Mouse (Mus musculus): Measurements from ENCODE around the gene Tcap.
"Not testable (repeated sequence)": the region's sequence is repeated elsewhere in the genome, so short reads cannot be mapped to it uniquely, and the experiment has no call there.

Gene Tcap

DNA sequence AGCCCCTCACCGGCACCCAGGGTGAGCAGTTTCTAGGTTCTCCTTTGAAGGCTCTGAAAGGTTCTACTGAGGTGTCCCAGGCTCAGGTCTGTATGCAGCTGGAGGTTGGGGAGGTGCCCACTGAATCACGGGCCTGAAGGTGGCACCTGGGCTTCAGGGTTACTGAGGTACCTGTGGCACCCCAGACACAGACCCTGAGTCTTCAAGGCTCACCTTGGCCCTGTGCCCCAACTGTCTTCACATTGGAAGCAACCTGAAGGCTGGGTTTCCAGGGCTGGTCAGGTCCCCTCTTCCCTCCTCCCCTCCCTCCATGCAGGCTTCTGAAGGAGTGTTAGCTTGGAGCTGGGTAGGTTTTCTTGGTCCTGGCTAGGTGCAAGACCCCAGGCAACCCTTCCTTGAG, 2.0 kb upstream of the Tcap start:
- DNase-seq (ENCODE audit: low read depth, low spot score), result no peak

- DNase-seq (ENCODE audit: low read depth, low spot score), result not testable (repeated sequence)
Measured at GRCm38 (mm10) chr11:98382405-98382804, 1.2 kb upstream of the Tcap start.

- no peak for DNase-seq (ENCODE audit: low read depth, low spot score)
Measured at GRCm38 (mm10) chr11:98384216-98384615, 605 bp downstream of the Tcap start.

GRCm38 (mm10) chr11:98384721-98385637, 1.4 kb downstream of the Tcap start:
- DNase-seq (ENCODE audit: low read depth, low spot score), result no peak

- no peak for DNase-seq (ENCODE audit: low read depth, low spot score)
Measured at GRCm38 (mm10) chr11:98385638-98386585, 2.3 kb downstream of the Tcap start, which contains the start of gene Pnmt. Pnmt (plus strand) TSS chr11:98386450.

- DNase-seq (ENCODE audit: low read depth, low spot score), result no peak
Measured at GRCm38 (mm10) chr11:98386596-98386995, 3.0 kb downstream of the Tcap start.

- no peak for DNase-seq (ENCODE audit: low read depth, low spot score)
Measured at GRCm38 (mm10) chr11:98387056-98387577, 3.5 kb downstream of the Tcap start.

DNA sequence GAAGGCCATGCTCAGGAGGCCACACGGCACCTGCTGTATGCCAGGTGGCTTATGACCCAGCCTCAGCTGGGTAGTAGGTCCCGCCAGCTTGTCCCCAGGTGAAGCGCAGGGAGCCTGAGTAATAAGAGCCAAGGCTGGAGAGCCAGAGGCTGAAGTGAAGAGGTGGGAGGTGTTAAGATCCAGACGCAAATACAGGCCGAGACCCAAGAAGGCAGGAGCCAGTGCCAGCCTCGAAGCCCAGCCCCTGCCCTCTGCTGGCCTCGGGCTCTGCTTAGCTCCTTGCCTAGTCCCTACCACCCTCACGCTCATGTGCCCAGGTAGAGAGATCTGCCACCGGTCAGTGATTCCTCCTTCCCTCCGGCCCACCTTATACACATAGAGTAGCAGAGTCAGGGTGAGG, 4.7 kb downstream of the Tcap start:
- no peak for DNase-seq (ENCODE audit: low read depth, low spot score)

DNA sequence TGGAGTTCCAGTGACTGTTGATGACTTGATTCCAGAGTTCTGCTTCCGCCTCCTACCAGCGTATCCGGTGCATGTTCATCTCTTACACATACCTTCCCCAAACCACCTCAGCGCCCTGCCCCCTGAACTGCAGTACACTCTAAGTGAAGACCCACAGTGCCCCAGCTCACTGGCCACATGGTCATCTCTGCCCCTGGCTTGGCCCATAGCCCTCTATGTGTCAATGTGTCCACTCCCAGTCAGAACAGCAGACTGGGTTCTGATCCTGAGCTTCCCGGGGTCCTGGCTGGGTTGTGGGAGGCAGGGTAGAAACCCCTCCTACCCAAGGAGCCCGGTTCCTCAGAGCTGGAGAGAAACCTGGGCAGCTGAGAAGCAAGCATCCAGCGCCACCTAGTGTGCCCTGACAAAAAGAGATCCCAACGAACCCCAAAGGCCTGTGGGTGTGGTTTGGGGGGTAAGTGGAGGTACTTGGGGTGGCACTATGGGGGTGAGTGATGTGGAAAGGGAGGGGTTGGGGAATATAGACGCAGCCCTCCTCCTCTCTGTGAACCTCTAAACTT, 5.7 kb downstream of the Tcap start:
- no peak for DNase-seq (ENCODE audit: low read depth, low spot score)

DNA sequence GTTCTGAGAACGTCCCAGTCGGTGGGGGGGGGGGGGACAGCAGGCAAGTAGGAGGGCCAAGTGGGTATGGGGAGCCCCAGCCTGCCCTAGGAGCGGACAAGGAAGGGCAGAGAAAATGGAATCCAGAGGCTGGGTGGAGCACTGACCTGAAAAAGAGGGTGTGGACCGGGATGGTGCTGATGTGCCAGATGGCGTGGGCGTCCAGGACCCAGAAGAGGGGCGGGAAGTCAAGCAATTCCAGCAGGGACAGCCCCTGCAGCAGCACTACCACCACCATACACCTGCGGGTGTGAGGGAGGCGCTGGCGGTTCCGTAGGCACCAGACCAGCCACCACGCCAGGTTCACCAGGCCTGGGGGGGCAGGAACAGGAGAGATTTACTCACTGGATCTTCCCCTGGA, 6.5 kb downstream of the Tcap start:
- DNase-seq (ENCODE audit: low read depth, low spot score), result no peak

DNA sequence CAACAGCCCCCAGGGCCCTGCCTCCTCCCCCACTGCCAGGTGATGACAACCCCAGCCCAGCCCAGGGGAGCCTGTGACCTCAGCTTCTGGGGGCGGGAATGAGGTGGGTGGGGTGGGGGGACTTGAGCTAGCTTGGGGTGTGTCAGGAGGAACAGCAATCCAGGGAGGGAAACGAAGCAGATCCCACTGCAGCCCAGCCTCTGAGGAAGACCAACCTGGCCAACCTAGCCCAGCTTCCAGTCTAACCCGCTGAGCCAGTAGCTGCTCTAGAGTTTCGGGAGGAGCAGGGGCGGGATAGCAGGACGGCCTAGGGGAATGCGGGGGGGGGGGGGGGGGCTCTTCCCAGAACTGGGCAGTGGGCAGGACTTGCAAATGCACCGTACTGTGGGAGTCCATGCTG, 8.4 kb downstream of the Tcap start:
- DNase-seq (ENCODE audit: low read depth, low spot score), result no peak

DNA sequence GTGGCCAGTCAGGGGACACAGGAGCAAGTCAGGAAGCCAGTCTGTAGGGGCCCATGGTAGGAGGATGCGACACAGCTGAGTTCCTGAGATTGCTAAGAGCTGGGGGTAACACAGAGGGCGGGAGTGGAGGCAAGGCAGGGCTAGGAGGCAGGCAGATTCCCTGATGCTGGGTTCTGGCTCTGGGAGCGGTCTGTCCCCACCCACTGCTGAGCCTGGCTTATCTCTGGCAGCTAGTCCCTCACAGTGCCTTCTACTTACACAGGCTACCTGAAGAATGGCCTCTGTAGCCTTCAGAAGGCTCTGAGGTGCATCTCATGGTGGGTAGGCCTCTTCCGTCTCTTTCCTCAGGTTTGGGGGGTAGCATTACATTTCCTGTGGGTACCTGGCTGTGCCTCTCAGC, 9.0 kb downstream of the Tcap start:
- no peak for DNase-seq (ENCODE audit: low read depth, low spot score)

- no peak for DNase-seq (ENCODE audit: low read depth, low spot score)
Measured at GRCm38 (mm10) chr11:98393317-98393716, 9.7 kb downstream of the Tcap start.

GRCm38 (mm10) chr11:98394301-98394700, 10.7 kb downstream of the Tcap start:
- DNase-seq (ENCODE audit: low read depth, low spot score), result no peak

- DNase-seq (ENCODE audit: low read depth, low spot score), result no peak
Measured at GRCm38 (mm10) chr11:98395041-98395440, 11.4 kb downstream of the Tcap start.

GRCm38 (mm10) chr11:98397946-98398345, 14.3 kb downstream of the Tcap start:
- no peak for DNase-seq (ENCODE audit: low read depth, low spot score)

GRCm38 (mm10) chr11:98400161-98400726, 16.6 kb downstream of the Tcap start, which contains the start of gene Pgap3:
Pgap3 (minus strand) TSS chr11:98400490.
- peak; percentile 78 for DNase-seq (ENCODE audit: low read depth, low spot score)

DNA sequence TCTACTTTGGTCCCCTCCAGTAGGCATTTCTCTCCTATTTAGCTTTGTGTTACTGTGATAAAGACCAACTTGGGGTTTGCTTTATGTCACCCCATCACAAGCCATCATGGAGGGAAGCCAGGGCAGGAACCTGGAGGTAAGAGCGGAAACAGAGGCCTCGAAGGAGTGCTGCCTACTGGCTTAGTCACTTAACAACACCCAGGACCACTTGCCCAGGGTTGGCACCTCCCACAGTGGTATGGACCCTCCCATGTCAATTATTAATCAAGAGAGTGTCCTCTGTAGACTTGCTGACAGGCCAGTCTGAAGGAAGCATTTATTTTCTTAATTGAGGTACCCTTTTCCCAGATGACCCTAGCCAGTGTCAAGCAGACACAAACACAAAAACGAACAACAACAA, 17.2 kb downstream of the Tcap start:
- DNase-seq (ENCODE audit: low read depth, low spot score), result no peak

DNA sequence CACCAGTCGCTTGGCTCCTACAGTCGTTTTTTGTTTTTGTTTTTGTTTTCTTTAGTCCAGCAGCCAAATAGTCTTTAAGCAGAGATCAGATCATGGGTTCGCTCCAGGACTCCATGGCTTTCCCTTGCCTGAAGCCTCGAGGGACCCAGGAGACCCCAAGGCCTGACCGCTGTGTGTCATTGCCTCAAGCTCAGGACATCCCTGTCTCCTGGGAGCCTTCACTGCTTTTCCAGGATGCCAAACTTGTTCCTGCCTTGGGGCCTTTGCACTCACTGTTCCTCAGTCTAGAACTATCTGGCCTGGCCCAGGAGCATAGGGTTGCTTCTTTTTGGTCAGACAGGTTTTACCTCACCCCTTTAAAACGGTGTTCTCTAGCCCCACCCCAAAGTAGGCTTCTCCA, 23.0 kb downstream of the Tcap start:
- no peak for DNase-seq (ENCODE audit: low read depth, low spot score)

- no peak for DNase-seq (ENCODE audit: low read depth, low spot score)
Measured at GRCm38 (mm10) chr11:98408872-98409271, 25.3 kb downstream of the Tcap start.

DNA sequence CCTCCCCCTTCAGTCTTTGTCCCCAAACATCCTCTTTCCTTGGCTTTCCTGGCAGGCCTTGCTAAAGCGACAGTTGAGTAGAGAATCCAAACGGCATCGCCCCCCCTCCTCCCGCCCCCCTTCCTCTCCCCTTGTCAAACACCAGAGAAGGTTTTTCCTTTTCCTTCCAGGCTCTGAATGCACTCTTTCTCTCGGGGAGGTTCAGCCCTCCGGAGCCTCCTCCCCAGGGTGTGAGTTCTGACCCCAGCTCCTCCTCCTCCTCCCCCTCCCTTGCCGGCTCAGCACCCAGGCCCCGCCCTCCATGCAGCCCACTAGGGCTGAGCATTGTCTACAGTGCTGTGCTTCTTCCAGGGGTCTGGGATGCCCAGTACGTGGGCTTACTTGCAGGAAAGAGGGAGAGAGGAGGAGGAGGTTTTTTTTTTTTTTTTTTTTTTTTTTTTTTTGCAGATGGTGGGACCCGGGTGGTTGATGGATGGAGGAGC, 25.8 kb downstream of the Tcap start:
- DNase-seq (ENCODE audit: low read depth, low spot score), result no peak
